Mouse (Mus musculus): Measurements from ENCODE around the gene Pias4.

DNA sequence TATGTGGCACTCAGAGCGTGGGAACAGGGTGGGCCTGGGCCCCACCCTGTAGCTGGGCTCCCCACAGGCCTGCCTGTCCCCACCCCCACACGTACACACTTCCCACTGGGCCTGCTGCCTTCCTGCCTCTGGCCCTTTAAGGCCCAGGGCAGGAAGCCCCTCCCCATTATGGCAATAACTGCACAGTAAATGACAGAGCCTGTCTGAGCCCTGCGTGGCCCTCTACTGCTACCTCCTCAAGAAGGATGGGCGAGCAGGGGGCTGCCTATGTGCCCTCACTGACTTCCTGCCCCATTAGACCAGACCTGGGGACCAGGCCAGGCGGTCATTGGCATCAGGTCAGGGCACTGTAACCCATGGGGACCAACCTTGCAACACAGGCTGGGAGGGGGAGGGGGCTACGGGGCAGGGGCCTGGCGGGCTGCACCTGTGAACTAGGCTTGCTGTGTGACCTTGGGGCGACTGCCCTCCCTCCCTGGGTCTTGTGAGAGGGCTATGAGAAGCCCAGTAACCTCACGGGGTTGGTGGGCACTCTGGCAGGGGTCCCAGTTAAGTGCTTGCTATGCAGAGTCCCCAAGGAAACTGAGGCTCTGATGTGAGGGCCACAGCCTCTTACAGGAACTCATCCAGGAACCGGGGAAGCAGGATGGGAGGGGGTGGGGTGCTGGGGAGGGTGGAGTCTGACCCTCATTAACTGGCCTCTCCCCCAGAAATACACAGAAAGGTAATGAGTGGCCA lies 26.8 kb downstream of the Pias4 start:
- no peak for TF ChIP-seq CTCF (IDR thresholded peaks at IDR 0.05; ENCODE audit: control insufficient read depth, insufficient read depth, insufficient read length)
- no peak for TF ChIP-seq CEBPB (IDR thresholded peaks at IDR 0.05; ENCODE audit: low read depth)
- no peak for TF ChIP-seq MYOG (IDR thresholded peaks at IDR 0.05; ENCODE audit: control insufficient read depth, extremely low read depth, insufficient read length)
